Mouse (Mus musculus): ENCODE results near the gene Cacna1e. TPM values are rescaled to one million over a fixed set of nuclear protein-coding genes. Genes with fewer than 3 reads are reported as not detected.

Gene Cacna1e
- total RNA-seq (2021) = under 1 TPM; 0.14 to 0.26 TPM

DNA sequence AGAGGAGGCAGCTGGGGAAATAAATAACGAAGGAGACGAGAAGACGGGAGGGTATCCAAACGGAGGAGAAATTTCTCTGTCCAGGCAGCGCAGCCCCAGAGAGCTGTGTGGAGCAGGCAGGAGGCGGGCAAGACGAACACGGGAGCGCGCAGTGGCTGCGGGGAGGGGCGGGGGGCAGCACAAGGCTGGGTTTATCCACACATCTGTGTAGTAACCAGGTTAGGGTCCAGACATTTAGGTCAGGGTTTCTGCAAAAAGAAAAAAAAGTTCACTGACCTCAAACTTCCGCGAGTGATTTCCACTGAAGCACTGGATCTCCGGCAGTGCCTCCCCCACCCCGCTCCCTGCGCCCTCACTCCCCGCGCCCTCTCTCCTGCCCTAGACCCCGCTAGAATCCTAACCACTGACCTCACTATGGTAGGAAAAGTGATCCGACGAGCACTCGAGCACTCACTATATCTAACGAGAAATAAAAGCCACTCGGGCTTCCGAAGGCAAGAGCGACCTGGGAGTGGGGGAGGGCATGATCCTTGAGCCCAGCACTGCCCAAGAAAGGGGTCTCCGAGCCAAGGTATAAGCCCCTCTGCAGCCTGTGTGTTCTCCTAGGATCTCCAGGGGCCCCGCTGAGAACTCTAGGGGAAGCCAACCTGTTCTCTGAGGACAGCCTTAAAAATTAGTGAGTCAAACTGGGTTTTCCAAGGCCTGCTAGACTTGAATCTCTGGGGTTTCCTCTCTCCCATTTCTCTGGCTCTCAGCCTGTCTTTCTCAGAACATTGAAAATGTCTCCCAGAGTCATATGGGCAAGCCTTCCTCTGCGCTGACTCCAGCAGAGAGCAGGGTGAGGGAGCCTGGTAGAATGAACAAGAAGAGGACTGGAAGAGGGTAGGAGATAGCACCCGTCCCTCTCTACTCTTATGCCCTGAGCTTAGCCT, at the start of gene Cacna1e:
TSS of gene Cacna1e (minus strand) at position 227 of the 932 bp plus-strand sequence.
- DNase-seq = peak; percentile 21

DNA sequence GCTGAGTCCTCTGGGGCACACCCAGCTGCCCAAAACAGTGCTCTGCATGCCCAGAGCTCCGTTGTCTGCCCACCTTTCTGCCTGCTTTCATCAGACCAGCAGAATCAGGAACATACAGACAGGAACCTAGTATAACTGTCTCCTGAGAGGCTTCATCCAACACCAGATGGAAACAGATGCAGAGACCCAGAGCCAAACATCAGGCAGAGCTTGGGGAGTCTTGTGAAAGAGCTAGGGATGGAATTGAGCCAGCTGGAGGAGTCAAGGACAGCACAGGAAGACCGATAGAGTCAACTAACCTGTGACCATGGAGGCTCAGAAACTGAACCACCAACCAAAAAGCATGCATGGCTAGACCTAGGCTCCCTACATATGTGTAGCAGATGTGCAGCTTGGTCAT, 34.1 kb upstream of the Cacna1e start:
- peak; percentile 29 for DNase-seq

DNA sequence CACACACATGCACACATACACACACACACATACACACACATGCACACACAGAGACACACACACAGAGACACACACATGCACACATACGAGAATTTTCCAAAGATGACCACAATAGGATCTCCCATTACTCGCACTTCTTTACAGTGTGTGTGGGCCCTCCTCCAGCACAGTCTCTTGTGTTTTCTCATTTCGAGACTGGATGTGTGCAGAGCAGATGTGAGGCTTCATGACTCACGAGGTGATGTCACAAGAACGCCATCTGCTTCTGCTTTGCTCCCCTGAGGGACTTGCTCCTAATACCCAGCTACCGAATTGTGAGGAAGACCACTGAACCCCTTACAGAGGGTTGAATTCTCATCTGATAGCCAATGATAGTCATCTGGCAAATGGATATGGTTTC, 33.1 kb upstream of the Cacna1e start:
- peak; percentile 39 for DNase-seq

DNA sequence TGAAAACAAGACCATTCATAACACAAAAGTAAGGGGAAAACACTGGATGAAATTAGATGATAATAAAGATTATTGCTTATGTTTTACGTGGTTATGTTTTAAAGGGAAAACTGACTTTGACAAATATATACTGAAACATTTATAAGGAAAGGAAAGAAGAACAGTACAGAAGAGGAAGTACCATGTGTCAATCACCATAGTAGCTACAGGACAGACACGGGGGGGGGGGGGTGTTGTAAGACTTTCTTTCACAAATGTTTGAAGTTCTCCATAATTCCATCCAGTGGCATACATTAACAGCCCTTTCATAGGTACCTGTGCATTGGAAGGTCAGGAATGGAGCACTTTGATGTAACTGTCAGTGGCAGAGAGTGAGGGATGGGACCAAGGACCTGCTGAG, 25.3 kb upstream of the Cacna1e start:
- DNase-seq = no peak

DNA sequence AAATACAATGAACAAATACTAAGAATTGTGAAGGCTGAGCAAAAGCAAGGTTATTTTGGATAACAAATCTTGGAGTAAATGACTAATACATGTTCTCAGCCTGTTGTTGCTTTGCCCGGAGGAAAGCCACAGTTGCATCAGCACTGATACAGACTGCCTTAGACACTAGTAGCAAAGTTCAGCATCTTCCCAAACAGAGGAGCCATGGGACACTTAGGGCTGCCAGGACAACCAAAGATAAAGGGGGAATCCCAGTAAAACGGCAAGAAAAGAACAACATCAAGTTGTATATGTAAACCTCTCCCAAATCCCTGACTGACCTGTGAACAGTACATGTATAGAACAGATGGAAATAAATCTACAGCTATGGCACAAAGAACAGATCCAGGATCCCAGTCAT, 13.1 kb upstream of the Cacna1e start:
- no peak for DNase-seq

DNA sequence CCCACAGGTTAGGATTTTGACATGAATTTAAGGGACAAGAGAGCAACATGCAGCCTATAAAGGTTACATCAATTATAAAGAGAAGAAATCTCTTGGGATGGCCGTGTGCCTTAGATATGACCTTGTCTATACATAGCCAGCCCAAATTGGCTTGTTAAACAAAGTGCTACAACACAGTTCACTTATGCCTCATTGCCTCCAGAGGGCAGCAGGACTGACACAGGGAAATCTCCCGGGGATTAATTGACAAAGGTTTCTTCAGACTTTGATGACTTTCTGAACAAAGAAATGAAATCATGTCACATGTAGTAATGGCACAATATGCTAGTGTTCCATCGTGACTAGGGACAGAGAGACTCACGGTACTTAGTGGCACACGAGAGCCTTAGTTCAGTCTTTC, 5.9 kb upstream of the Cacna1e start:
- DNase-seq = no peak

DNA sequence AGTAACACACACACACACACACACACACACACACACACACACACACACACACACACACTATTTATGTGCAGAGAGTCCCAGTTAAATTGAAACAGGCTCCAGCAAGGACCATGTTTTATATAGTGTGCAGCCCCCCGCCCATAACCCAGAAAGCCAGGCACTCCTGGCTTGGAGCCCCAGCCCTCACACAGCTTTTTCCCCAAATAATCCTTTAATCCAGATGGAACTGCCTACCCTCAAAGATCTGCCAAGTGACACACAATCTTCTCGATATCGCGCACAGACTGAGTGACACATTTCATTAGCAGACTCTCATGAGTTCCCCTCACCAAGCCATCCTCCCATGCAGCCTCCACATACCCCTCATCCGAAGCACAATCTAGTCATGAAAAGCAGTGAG, 4.2 kb upstream of the Cacna1e start:
- no peak for DNase-seq

DNA sequence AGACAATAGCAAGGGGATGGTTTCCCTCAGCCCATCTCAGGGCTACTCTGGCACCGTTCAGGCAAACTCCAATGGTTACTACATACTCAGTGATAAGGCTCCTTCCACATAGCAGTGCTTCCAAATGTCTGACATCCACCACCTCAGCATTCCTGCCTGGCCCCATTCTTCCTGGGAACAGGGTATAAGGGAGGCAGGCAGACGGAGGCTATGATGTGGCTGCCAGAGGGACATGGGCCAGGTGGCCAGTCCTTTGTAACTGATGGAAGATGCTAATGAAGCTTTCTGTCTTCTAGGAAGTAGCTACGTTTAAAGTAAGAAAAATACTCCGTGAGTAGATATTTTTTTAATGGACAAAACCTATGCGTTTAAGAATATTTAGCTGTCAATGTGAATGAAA, 3.7 kb upstream of the Cacna1e start:
- DNase-seq = no peak

DNA sequence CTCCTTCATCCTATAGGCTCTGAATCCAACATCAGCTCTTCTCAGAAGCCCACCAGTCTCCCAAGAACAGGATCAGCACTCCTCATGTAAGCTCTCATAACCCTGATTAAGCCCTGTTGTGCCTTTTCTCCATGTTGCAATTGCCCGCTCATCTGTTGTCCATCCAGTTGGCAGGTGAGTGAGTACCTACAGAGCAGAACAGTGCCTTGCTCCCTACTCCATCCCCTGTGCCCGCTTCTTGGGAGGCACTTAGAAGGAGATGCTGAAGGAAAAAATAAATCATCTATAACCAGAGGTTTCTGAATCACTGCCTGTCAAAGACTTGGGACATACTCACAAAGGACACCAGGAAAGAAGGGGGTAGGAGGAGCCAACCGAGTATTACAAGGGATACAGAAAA, 3.2 kb upstream of the Cacna1e start:
- DNase-seq = no peak

DNA sequence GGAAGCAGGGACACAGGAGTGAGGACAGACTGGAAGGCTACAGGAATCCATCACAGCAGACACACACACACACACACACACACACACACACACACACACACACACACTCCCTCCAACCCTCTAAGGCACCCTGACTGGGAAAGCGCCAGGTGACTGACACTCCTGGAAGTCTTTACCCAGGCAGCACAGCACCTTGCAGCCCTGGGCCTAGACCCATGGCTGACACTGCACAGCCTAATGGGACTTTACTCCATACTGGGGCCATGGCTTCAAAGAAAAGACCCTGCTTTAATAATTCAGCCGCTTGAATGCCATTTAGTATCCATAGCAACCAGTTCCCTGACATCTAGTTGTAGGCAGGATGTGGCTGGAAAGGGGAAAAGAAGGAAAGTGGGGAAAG, 2.3 kb upstream of the Cacna1e start:
- DNase-seq = no peak

DNA sequence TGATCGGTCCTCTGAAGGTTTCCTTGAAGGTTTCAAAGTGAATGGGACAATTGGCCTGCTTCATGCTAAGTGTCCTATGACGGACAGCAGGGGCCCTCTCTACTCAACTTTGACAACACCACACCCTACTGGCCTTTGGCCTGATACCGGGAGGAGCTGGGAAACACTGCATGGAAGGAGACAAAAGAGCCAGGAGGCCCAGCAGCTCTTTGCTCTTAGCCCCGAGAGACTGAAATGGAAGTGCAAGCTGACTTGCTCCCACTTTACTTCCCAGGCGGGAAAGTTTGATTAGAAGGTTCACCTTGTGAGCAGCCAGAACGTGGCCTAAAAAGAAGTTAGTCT, 877 bp upstream of the Cacna1e start:
- no peak for DNase-seq

DNA sequence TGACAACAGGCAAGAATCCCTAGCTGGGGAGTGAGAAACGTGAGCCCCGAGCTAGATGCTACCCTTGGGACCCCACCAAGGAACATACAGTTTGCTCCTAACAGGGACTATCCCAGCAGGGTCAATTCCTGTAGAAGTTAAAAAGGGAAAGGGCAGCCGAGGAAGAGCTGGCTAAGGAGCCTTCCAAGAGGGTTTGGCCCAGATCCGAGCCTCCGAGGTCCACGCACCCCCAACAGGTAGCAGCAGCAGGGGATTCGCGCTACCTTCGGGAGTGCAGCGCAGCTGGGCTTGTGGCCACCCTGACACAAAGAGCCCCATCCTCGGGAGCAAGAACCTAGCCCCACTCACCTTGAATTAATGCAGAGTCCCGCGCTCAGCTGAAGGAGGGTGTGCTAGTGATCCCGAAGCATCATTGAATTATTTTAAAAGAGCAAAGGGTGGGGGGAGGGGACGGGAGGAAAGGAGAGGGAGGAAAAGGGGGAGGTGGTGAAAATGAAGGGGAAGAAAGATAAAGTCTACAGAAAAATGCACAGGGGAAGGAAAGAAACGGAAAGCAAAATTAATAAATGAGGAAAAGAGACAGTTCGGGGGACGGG, 607 bp downstream of the Cacna1e start:
- DNase-seq = no peak

DNA sequence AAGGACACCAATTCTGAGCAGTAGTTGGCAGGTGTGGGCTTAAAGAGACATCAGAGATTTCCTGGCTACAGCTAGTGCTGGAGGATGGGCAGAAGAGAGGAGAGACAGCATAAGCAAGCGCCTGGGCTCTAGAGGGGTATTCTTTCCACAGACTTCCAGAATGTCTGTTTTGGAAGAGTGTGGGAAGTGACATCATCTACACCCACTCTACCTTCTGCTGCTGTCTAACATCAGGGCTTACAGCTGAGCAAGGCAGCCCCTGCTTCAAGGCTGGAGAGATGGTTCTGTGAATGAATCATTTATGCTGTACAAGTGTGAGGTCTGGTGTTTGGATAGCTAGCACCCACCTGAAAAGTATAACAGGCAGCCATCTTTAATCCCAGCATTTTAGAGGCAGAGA, 18.3 kb downstream of the Cacna1e start:
- no peak for DNase-seq

DNA sequence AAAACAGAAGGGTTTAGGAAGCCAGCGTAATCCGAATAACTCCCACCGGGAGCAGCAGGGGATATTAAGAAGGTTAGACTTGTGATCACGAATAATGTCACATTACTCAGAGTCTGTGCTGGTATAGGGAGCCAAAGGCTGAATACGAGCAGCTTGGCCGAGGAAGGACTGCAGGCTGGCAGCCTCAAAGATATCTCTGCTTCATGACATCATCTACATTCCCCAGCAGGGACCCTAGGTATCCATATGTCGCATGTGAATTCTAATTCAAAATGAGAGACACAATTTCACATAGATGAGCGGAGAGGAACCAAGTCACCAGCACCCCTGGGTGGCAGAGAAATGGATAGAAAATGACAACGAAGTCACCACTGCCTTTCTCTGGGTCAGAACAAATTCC, 22.9 kb downstream of the Cacna1e start:
- DNase-seq = no peak

DNA sequence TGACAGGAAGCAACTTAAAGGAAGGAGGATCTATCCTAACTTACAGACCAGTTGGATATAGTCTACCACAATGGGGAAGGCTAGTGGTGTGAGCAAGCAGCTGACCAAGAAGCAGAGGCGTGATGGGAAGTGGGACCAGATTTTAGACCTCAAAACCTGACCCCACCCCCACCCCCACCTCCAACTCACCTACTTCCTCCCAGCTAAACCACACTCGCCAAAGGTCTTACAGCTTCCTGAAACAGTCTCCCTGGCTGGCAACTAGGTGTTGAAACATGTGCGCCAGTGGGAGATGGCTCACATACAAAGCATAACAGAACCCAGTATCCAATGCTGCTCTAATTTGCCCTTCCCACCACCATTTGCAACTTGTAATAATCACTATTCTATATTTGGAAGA, 29.7 kb downstream of the Cacna1e start:
- DNase-seq = no peak

DNA sequence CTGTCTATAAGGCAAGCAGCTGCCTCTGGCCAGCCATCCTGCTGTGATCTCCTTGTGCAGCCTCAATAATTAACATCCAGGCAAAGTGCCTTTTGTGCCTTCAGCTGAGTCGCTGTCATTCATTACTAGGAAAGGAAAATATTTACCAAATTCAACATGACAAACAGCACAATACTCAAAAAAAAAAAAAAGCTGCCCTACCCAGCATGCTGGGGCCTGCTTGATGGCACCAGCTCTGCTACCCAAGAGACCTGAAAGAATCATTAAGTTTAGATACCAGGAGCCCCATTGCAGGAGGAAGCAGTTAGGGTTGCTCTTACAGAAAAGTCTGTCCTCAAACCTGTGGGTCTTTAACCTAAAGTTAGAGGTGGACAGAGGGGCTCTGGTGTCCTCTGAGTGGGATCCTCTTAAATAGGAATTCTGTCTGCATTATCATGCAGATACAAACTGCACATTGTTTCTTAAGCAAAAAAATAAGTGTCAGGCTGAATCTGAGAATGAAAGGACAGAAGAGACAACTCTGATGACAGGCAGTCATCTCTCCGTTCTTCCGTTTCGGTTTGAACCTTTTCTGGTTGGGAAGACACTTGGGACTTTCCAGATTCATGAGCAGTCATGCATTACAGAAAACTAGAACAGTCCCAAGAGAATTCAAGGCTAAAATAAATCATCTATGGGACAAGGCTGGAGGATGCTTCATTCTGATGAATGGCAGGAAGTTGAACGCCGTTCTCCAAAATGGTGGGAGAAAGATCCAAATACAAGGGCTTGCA, 33.6 kb downstream of the Cacna1e start:
- DNase-seq = no peak

DNA sequence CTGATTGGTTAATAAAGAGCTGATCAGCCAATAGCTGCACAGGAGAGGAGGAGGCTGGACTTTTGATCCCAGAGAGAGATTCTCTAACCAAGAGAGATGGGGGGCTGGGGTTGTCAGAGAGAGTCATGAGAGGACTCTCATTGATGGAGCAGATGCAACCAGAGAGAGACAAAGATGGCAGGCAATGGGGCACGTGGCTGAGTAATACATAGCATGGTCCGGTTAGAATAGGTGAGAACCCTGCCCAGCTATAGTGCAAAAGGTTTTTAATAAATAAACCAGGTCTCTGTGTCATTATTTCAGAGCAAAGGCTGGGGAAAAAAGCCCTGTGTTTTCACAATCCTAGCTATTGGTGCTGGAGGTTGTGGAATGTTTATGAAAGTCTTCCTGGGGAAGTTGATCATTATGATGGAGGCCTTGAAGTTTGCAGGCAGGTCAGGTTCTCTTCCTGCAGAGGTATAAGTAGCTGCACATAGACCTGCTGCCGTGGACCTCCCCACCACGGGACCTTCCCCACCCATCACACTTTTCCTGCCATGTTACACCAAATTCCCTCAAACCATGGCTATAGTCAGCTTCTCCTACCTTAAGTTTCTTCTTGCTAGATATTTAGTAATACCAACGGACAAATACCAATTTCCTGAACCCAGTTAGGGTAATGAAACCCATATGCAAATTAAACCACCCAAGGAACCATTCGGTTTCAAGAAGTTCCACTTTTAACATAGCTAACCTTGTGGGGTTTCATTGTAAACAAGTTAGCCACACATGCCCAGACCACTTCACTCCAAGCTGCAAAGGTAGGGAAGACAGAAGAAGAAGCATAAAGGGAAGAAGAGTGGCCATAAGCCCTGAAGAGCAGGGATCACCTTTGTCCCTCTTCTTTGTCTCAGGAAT, 35.4 kb downstream of the Cacna1e start:
- no peak for DNase-seq

DNA sequence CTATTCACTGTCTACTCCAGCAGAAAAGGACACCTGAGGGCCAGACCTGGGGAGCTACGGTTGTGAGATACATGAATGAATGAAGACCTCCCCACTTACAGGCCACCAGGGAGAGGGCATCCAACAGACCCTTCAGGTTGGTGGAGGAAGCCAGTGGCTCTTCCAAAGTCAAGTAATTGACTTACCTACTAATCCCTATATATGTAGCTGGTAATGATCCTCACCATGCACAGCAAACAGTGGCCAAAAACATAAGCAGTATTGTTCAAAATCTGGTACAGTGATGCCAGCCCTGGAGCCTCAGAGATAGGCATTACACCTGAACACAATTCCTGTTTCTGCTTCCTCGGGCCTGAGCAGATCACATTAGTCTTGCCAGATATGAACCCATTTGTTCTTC, 37.4 kb downstream of the Cacna1e start:
- no peak for DNase-seq

DNA sequence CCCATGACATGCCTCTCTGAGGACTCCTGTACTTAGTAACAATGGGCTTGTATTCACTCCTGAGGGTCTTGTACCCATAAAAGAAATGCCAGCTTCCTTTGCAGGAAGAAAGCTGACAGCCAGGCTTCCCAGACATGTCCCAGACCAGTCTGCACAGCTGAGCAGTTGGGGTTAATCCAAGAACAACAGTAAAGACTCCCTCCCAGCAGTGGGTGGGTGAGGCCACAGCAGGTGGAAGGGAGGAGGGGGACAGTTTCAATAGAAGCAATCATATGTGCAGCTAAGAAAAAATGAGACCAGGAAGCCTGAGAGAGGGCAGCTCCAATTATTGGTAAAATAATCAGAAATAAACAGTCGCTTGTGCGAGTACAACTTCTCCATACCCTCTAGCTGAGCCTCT, 40.9 kb downstream of the Cacna1e start:
- DNase-seq = no peak

DNA sequence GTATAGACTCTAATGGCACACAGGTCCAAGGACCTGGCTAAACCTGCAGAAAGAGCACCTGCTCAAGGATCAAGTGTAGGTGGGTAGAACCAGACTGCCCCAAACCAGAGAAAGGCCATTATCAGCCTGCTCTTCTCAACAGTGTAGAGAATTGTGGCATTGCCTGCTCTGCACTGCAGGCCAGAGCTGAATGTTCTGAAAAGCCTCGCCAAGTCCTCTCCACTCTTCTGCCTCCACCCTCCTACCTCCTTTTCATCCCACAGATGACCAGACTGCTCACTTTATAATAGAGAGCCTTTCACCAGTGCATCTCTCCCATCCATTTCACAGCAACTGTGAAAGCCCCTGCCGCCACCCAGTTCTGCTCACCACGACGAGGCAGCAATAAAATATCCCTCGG, 42.0 kb downstream of the Cacna1e start:
- DNase-seq = no peak

DNA sequence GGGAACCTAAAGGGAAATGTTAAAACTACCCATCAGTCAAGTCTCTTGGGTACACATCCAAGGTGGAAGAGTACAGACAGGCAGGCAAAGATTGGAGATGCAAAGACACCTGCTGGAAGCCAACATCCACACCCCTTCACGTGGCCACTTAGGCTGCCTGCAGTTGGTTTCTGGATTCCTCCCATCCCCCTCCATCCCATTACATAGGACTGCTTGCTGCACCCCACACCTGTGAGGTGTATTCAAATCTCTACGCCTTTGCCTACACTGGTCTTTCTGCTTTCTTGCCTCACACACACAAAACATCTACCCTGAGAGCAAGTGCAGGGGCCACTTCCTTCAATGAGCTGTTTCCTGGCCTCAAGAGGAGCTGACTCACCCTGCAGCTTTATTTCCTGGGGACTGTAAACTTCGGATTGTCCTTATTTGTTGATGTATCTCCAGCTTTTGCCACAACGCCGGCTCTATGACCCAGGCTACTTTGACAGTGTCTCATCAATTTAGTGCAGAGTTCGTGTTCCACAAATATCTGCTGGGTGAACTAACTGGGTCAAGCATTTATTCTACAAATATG, 43.2 kb downstream of the Cacna1e start:
- no peak for DNase-seq

DNA sequence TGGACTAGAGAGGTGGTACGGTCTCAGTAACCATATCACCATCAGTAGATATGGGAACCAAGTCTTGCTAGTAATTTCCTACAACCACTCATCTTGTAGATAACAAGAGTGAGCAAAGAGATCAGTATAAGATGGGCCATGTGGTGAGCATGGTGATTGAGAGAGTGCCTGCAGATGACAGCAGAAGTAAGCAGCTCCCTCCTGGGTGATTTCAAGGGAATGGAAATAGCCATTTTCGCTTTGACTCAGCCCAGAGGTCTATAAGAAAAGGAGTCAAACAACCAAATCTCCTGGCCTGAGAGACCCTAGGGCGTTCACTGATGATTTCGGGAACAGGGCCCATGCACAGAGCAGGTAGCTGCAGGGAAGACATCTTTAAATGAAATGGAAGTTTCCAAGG, 45.0 kb downstream of the Cacna1e start:
- no peak for DNase-seq
